Mouse (Mus musculus) G1E (cell line): ENCODE measurements around the gene Trpm8. TPM values are rescaled to one million over a fixed set of nuclear protein-coding genes. Genes with fewer than 3 reads are reported as not detected.

ENCODE experiments used
- ATAC-seq: 2 replicates; pipeline ENCODE4 v1.8.0; 2016; ENCODE audit warnings: mild to moderate bottlenecking; ENCODE audit not compliant: insufficient number of reproducible peaks, poor library complexity, low FRiP score, severe bottlenecking; ENCODE audit errors: extremely low read depth
- DNase-seq: peaks from one replicate; pipeline ENCODE4 v3.0.0; 2012; ENCODE audit warnings: low spot score
- H3K27me3 ChIP-seq: 2 replicates; pipeline ENCODE4 v1.6.1; 2012; ENCODE audit warnings: mild to moderate bottlenecking, low read length, inconsistent platforms; ENCODE audit not compliant: insufficient read depth
- H3K36me3 ChIP-seq: replicated peaks from 2 replicates; pipeline ENCODE3; 2012; ENCODE audit warnings: mild to moderate bottlenecking, inconsistent platforms
- H3K4me1 ChIP-seq: 2 replicates; pipeline ENCODE4 v1.6.1; 2012; ENCODE audit warnings: low read depth, low read length, inconsistent platforms, mixed read lengths; ENCODE audit not compliant: insufficient read depth
- H3K4me3 ChIP-seq: 2 replicates; pipeline ENCODE4 v1.5.1; 2012; ENCODE audit warnings: low read depth, mild to moderate bottlenecking, inconsistent platforms, low read length, moderate library complexity, mixed read lengths
- H3K9me3 ChIP-seq: replicated peaks from 2 replicates; pipeline ENCODE4 v1.6.1; 2012; ENCODE audit warnings: inconsistent platforms
- CTCF ChIP-seq: IDR thresholded peaks from 2 replicates; pipeline ENCODE4 v1.5.1; 2012; ENCODE audit warnings: low read depth, low read length, inconsistent platforms, mixed read lengths
- GATA1 ChIP-seq: IDR thresholded peaks from 2 replicates; pipeline ENCODE4 v1.6.1; 2012; ENCODE audit warnings: borderline replicate concordance, low read length, inconsistent platforms, mixed read lengths
- GATA2 ChIP-seq: IDR thresholded peaks from 2 replicates; pipeline ENCODE4 v1.6.1; 2012; ENCODE audit warnings: low read depth, low read length, inconsistent platforms, borderline replicate concordance
- POLR2AphosphoS5 ChIP-seq: IDR thresholded peaks from 2 replicates; pipeline ENCODE4 v1.6.1; 2012; ENCODE audit warnings: low read depth, low read length, inconsistent platforms; ENCODE audit not compliant: insufficient replicate concordance
- TAL1 ChIP-seq: conservative IDR thresholded peaks from 2 replicates; pipeline ENCODE4 v1.6.1; 2012; ENCODE audit warnings: low read depth, low read length, inconsistent platforms, mixed read lengths
- polyA plus RNA-seq: library from polyadenylated mRNA; stranded (reverse); fragments of >175 nt; gene quantifications from 2 replicates; pipeline ENCODE4 v1.2.3, GENCODE M21; 2012
- total RNA-seq, 2 experiments: library from RNA; stranded (forward) in 1 of 2; stranded (reverse) in 1 of 2; fragments of 200-1000 nt in 1 of 2; fragments of >200 nt in 1 of 2; fragmentation: Nextera tagmentation in 1 of 2; gene quantifications; 2 replicates each; pipeline ENCODE4 v1.2.3; 2014 to 2017

The Trpm8 gene
- total and polyA plus RNA-seq, 3 experiments = not detected

DNA sequence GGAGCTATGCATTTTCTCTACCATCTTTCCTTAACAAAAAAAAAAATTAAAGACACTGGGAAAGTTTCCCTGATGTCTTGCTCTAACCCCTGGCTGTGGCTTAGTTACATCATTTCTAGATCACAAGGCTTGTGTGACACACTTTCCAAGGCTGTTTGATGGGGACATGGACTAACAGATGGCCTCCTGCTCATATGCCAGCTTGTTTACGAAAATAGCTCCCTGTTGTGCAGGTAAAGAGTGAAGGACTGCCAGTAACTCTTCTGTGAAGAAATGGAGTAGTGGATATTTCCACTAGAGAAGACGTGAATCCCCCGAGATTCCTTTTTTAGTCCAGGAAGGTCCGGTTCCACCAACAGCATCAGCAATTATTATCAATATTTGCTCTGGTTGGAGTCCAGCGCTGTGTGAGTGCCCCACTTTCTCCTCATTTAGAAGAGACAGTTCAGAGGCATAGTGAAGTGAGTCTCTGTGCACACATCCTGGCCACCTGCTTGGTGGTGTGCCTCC, 71.1 kb downstream of the Trpm8 start:
- Histone ChIP-seq H3K4me3 (no peak overlapping the region), H3K27me3 (no peaks in the 10 kb centered on the region), H3K4me1 (no peaks in the 10 kb centered on the region), H3K36me3 (no peaks in the 10 kb centered on the region), H3K9me3 (no peaks in the 10 kb centered on the region)
- TF ChIP-seq CTCF (no peak), GATA2 (no peak), GATA1 (no peak), TAL1 (no peak), POLR2AphosphoS5 (no peak)
- DNase-seq (no peak), ATAC-seq (no peak)

DNA sequence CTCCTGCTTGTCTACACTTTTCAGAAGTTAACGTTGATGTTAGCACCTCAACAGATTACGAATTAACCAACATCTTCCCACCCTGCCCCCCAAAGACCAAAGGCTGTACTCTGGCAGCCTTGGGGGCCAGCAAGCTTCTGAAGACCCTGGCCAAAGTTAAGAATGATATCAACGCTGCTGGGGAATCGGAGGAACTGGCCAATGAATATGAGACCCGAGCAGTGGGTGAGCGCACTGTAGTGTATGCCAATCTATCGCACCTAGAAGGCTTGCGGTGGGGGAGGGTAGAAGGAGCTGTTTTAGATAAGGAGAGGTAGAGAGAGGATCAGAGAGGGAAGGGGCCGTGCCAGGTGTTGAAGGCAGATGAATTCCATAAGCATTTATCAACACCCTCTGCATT, 73.3 kb downstream of the Trpm8 start:
- no peak for TF ChIP-seq POLR2AphosphoS5
- no peak for TF ChIP-seq CTCF
- no peaks in the 10 kb centered on the region for H3K4me1 ChIP-seq
- H3K4me3 ChIP-seq = no peak overlapping the region
- H3K9me3 ChIP-seq = no peaks in the 10 kb centered on the region
- ATAC-seq = no peak
- H3K36me3 ChIP-seq = no peaks in the 10 kb centered on the region
- H3K27me3 ChIP-seq = no peaks in the 10 kb centered on the region
- no peak for DNase-seq

DNA sequence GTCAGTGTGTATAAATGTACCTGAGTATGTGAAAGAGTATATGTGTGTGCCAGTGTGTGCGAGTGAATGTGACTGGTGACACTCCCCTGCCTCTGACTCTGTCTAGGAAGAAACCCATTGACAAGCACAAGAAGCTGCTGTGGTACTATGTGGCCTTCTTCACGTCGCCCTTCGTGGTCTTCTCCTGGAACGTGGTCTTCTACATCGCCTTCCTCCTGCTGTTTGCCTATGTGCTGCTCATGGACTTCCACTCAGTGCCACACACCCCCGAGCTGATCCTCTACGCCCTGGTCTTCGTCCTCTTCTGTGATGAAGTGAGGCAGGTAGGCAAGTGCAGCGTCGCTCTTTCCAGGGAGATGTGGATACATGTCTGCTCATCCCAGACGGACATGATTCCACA, 77.6 kb downstream of the Trpm8 start:
- TF ChIP-seq GATA1 (no peak), POLR2AphosphoS5 (no peak), GATA2 (no peak), CTCF (no peak), TAL1 (no peak)
- ATAC-seq = no peak
- no peak overlapping the region for H3K4me3 ChIP-seq
- no peak for DNase-seq
- H3K27me3 ChIP-seq = no peaks in the 10 kb centered on the region
- H3K9me3 ChIP-seq = no peaks in the 10 kb centered on the region
- no peaks in the 10 kb centered on the region for H3K36me3 ChIP-seq
- H3K4me1 ChIP-seq = no peaks in the 10 kb centered on the region

DNA sequence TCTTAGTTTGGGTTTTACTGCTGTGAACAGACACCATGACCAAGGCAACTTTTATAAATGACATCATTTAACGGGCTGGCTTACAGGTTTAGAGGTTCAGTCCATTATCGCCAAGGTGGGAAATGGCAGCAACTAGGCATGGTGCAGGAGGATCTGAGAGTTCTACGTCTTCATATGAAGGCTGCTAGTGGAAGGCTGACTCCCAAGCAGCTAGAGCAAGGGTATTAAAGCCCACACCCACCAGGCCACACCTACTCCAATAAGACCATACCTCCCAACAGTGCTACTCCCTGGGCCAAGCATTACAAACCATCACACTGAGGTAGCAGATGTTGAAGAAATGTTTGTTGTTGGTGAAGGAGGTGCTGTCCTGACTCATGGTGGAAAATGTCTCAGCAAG, 78.2 kb downstream of the Trpm8 start:
- TF ChIP-seq CTCF (no peak), POLR2AphosphoS5 (no peak), GATA1 (no peak), TAL1 (no peak), GATA2 (no peak)
- DNase-seq (no peak), ATAC-seq (no peak)
- H3K4me3 ChIP-seq = no peak overlapping the region
- H3K27me3 ChIP-seq = no peaks in the 10 kb centered on the region
- no peaks in the 10 kb centered on the region for H3K4me1 ChIP-seq
- H3K9me3 ChIP-seq = no peaks in the 10 kb centered on the region
- H3K36me3 ChIP-seq = no peaks in the 10 kb centered on the region

DNA sequence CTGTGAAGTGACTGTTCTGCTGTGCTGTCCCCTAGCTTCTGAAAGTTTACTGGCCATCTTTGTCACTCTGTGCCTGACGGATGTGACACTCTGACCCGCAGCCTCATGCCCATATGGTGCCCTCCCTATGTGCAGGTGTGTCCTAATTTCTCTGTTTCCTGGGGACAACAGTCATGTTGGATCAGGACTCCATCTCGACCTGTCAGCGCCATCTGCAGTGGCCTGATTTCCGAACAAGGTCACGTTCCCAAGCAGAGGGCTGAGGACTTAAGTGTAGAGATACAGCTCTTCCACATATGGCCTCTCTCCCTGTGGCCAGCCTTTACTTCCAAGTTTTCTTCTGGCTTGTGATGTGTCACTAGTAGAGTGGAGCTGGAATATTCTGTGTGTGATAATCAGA, 79.2 kb downstream of the Trpm8 start:
- no peak overlapping the region for H3K4me3 ChIP-seq
- no peak for TF ChIP-seq TAL1
- no peak for TF ChIP-seq CTCF
- no peak for TF ChIP-seq GATA2
- no peak for TF ChIP-seq POLR2AphosphoS5
- TF ChIP-seq GATA1 = no peak
- no peaks in the 10 kb centered on the region for H3K9me3 ChIP-seq
- no peaks in the 10 kb centered on the region for H3K4me1 ChIP-seq
- ATAC-seq (no peak), DNase-seq (no peak)
- H3K27me3 ChIP-seq = no peaks in the 10 kb centered on the region
- H3K36me3 ChIP-seq = no peaks in the 10 kb centered on the region

DNA sequence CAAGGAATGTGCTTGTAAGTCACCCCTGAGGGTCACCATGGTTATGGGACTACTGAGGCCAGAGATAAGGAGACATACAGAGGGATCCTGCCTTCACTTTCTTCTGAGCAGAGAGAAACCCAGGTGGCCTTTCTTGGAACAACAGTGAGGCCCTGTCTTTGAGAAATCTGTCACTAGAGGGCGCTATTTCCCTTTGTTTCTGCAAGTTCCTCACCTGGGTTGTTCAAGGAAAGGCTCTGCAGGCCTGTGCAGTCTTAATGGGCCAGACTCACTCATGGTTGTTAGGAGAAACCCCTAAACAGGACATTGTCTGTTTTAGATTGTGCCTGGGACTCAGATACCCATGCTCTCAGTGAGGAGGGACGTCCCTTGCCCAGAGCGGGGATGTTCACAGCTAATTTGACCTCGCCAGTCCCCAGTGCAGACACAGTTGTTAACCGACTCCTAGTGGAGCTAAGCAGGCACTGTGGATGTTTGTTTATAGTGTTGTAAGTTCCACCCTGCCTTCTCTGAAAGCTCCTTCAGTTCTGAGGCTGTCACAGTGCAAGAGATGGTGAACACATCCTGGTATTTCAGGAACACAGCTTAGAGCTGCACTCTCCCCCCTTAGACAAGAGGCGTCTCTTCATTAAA, 80.1 kb downstream of the Trpm8 start:
- no peak overlapping the region for H3K4me3 ChIP-seq
- no peaks in the 10 kb centered on the region for H3K27me3 ChIP-seq
- H3K36me3 ChIP-seq = no peaks in the 10 kb centered on the region
- TF ChIP-seq POLR2AphosphoS5 (no peak), CTCF (peak; percentile 53)
- ATAC-seq (no peak), DNase-seq (peak; percentile 23)
- H3K4me1 ChIP-seq = no peaks in the 10 kb centered on the region
- H3K9me3 ChIP-seq = no peaks in the 10 kb centered on the region

DNA sequence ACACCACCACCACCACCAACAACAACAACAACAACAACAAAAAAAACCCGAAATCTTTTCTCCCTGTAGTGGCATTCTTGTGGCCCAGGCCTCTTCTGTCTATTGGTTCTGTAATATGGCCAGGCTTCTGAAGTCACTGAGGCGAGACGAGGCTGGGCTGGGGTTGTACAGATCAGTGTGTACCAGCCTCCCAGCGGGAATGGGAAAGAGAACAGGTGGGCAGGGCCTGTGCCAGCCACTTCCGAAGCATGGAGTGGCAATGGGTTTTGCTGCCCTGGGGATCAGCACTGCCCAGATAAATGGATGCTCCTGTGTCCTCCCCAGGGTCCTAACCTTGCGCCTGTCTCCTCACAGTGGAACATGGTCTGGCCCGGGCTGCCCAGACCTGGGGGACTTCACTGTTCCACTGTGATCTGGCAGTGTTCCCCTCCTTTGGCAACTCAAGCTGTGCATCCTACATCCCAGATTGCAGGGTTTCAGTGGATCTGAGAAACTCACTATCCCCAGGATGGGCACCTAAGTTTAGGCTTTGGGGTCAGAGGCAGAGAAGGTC, 80.7 kb downstream of the Trpm8 start:
- TF ChIP-seq GATA2 (no peak), CTCF (no peak), GATA1 (no peak), TAL1 (no peak), POLR2AphosphoS5 (no peak)
- no peak for ATAC-seq
- Histone ChIP-seq H3K36me3 (no peaks in the 10 kb centered on the region), H3K4me3 (no peak overlapping the region), H3K4me1 (no peaks in the 10 kb centered on the region), H3K9me3 (no peaks in the 10 kb centered on the region), H3K27me3 (no peaks in the 10 kb centered on the region)
- no peak for DNase-seq
